Mouse (Mus musculus): Measurements from ENCODE around the gene Myl6. TPM values are rescaled to one million over a fixed set of nuclear protein-coding genes. Genes with fewer than 3 reads are reported as not detected.

The Myl6 gene
- polyA plus RNA-seq, 1 experiment from 2014 or later = 442 TPM

DNA sequence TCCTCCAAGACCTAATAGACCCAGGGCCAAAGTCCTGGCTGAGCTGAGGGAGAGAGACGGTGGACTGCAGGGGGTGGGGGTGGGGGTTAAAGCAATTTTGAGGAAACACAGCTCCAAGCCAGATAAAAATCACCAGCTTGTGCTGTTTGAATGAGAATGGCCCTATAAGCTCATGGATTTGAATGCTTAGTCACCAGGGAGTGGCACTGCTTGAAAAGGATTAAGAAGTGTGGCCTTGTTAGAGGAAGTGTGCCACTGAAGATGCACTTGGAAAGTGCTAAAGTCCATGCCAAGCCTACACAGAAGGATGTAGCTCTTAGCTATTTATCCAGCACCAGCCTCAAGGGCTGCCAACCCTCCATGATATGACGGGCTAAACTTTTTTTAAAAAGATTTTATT lies 41.3 kb upstream of the Myl6 start:
- ATAC-seq (no peak), DNase-seq (no peak)
- TF ChIP-seq EP300 (IDR thresholded peaks at IDR 0.05; ENCODE audit: low read depth) = no peak
- Histone ChIP-seq H3K9me3 (ENCODE audit: low read length) (no peaks in the 10 kb centered on the region), H3K4me2 (ENCODE audit: low read depth, low read length) (no peak overlapping the region), H3K4me1 (ENCODE audit: insufficient read depth) (0 out of 2 replicates have a peak, but pooled peaks cover 5% of the 10 kb centered on the region), H3K27ac (ENCODE audit: low read depth) (0 out of 2 replicates have a peak overlapping the region, but pooled peaks have one; percentile 64), H3K9ac (replicated peaks) (no peak overlapping the region), H3K36me3 (replicated peaks; ENCODE audit: insufficient read depth, low read length) (no peaks in the 10 kb centered on the region), H3K4me3 (ENCODE audit: low read depth, low read length) (no peak overlapping the region), H3K27me3 (ENCODE audit: insufficient read depth, low read length) (no peaks in the 10 kb centered on the region)
- 69% methylated on average over 2 of the region's 2 CpGs for WGBS (ENCODE audit: insufficient replicate concordance)

- Histone ChIP-seq H3K27ac (ENCODE audit: low read depth) (peak overlapping the region; percentile 36), H3K4me3 (ENCODE audit: low read depth, low read length) (peak overlapping the region; percentile 90), H3K27me3 (ENCODE audit: insufficient read depth, low read length) (no peaks in the 10 kb centered on the region), H3K9me3 (ENCODE audit: low read length) (no peaks in the 10 kb centered on the region), H3K4me1 (ENCODE audit: insufficient read depth) (peaks cover 14% of the 10 kb centered on the region), H3K36me3 (replicated peaks; ENCODE audit: insufficient read depth, low read length) (peaks cover 11% of the 10 kb centered on the region; the same call in 1 of the 2 replicates), H3K9ac (replicated peaks) (peak overlapping the region; percentile 93), H3K4me2 (ENCODE audit: low read depth, low read length) (peak overlapping the region; percentile 100)
- no peak for DNase-seq
- no peak for TF ChIP-seq EP300 (IDR thresholded peaks at IDR 0.05; ENCODE audit: low read depth)
- no peak for TF ChIP-seq CTCF (IDR thresholded peaks at IDR 0.05; ENCODE audit: low read depth)
- WGBS (ENCODE audit: insufficient replicate concordance) = 22% methylated on average over 28 of the region's 28 CpGs
- peak; percentile 18; the same call in 1 of the 2 replicates for ATAC-seq
Observed at GRCm38 (mm10) chr10:128526366-128527356, 32.7 kb upstream of the Myl6 start.

DNA sequence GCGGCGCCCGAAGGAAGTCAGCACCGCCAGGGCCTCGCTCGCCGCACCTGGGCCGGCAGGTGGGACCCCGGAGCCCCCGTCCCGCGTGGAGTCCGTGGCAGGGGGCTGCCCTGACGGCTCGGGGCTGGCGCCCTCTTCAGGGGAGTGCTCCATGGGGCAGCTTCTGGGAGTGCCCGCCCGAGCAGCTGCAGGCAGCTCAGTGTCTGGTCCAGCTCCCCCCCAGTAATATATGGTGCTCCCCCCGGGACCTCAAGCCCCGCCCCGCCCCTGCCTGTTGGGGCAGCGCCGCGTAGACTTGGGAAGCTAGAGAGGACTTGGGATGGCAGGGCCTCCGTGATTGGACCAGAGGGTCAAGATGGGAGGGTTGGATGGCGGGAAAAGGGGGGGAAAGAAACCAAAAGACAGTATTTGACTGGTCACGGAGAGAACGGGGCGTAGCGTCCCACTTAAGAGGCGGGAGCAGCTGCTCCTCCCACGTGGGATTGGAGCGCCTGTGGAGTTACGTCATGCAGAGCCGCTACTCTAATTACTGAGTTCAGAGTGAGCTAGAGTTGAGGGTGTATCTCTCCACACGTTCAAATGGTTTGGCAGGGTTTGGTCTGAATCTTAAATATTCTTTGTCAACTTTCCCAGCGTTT lies 31.8 kb upstream of the Myl6 start, which contains the start of gene Esyt1:
Esyt1 (minus strand) TSS at position 201 of the 638 bp plus-strand sequence.
- TF ChIP-seq EP300 (IDR thresholded peaks at IDR 0.05; ENCODE audit: low read depth) (peak; percentile 79), CTCF (IDR thresholded peaks at IDR 0.05; ENCODE audit: low read depth) (peak; percentile 64)

GRCm38 (mm10) chr10:128524732-128525662 lies 31.1 kb upstream of the Myl6 start:
- Histone ChIP-seq H3K36me3 (replicated peaks; ENCODE audit: insufficient read depth, low read length) (peaks cover 27% of the 10 kb centered on the region), H3K4me3 (ENCODE audit: low read depth, low read length) (peak overlapping the region; percentile 90), H3K27me3 (ENCODE audit: insufficient read depth, low read length) (no peaks in the 10 kb centered on the region), H3K27ac (ENCODE audit: low read depth) (peak overlapping the region; percentile 93), H3K4me2 (ENCODE audit: low read depth, low read length) (peak overlapping the region; percentile 100), H3K9me3 (ENCODE audit: low read length) (no peaks in the 10 kb centered on the region), H3K9ac (replicated peaks) (peak overlapping the region; percentile 93), H3K4me1 (ENCODE audit: insufficient read depth) (peaks cover 14% of the 10 kb centered on the region)
- peak; percentile 70 for DNase-seq
- peak; percentile 43 for ATAC-seq
- TF ChIP-seq CTCF (IDR thresholded peaks at IDR 0.05; ENCODE audit: low read depth) (no peak), EP300 (IDR thresholded peaks at IDR 0.05; ENCODE audit: low read depth) (no peak)
- under 1% methylated on average over 58 of the region's 58 CpGs for WGBS (ENCODE audit: insufficient replicate concordance)

More for the DNA sequence above, 31.8 kb upstream of the Myl6 start, which contains the start of gene Esyt1:
- Histone ChIP-seq H3K4me3 (ENCODE audit: low read depth, low read length) (peak within 1 kb of the TSS; percentile 90), H3K27ac (ENCODE audit: low read depth) (peak within 1 kb of the TSS; percentile 93), H3K36me3 (replicated peaks; ENCODE audit: insufficient read depth, low read length) (peaks cover 20% of the 10 kb centered on the region), H3K9me3 (ENCODE audit: low read length) (no peaks in the 10 kb centered on the region), H3K9ac (replicated peaks) (peak within 1 kb of the TSS; percentile 93), H3K4me1 (ENCODE audit: insufficient read depth) (peaks cover 14% of the 10 kb centered on the region), H3K4me2 (ENCODE audit: low read depth, low read length) (peak within 1 kb of the TSS; percentile 100), H3K27me3 (ENCODE audit: insufficient read depth, low read length) (no peaks in the 10 kb centered on the region)
- DNase-seq = peak; percentile 93
- peak; percentile 97 for ATAC-seq
- WGBS (ENCODE audit: insufficient replicate concordance) = 0% methylated on average over 31 of the region's 37 CpGs

DNA sequence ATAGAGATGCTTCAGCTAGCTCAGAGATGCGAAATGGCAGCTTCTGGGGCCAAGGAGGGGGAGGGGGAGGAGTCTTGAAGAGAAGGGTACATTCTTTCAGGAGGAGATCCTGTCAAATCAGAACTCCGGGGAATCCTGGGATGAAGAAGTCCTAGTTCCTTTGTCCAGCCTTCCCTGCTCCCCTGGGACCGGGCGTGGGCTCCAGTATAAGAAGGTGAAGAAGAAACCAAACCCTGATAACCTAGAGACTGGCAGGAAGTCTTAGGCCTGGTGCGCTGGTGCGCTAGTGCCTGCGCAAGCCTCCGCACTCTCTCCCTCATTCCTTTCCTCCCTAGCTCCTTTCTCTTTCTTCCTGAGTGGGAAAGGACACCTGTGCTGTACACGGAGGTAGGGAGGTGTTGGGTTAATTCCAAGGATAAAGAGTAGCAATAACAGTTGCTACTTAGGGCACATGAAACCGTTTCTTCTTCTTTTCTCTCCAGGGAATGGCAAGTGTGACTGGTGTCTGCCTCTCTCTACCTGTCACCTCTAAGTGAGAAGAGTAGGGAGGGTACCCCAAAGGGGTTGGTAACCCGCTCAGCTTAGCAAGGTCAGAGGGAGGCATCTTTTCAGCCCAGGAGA lies 30.3 kb upstream of the Myl6 start:
- no peak for DNase-seq
- TF ChIP-seq CTCF (IDR thresholded peaks at IDR 0.05; ENCODE audit: low read depth) (no peak), EP300 (IDR thresholded peaks at IDR 0.05; ENCODE audit: low read depth) (no peak)
- Histone ChIP-seq H3K4me1 (ENCODE audit: insufficient read depth) (peaks cover 14% of the 10 kb centered on the region), H3K4me3 (ENCODE audit: low read depth, low read length) (peak overlapping the region; percentile 90), H3K27ac (ENCODE audit: low read depth) (peak overlapping the region; percentile 93; the same call in 1 of the 2 replicates), H3K36me3 (replicated peaks; ENCODE audit: insufficient read depth, low read length) (peaks cover 30% of the 10 kb centered on the region), H3K27me3 (ENCODE audit: insufficient read depth, low read length) (no peaks in the 10 kb centered on the region), H3K9ac (replicated peaks) (peak overlapping the region; percentile 93), H3K4me2 (ENCODE audit: low read depth, low read length) (peak overlapping the region; percentile 100), H3K9me3 (ENCODE audit: low read length) (no peaks in the 10 kb centered on the region)
- whole genome bisulfite sequencing (ENCODE audit: insufficient replicate concordance) = 22% methylated on average over 11 of the region's 11 CpGs
- ATAC-seq = no peak

All from liver, postnatal 0 days (tissue).